Mouse (Mus musculus) adrenal gland, adult 8-10 months (tissue): ENCODE data around the gene Vmn1r67. TPM values are rescaled to one million over a fixed set of nuclear protein-coding genes. Genes with fewer than 3 reads are reported as not detected.
A peak's percentile ranks its signal among the peaks of the same experiment; 100 is the strongest.

ENCODE experiments used
- DNase-seq: peaks from one replicate; pipeline ENCODE4 v3.0.0; 2022
- total RNA-seq, 4 experiments: library from RNA; stranded (reverse); gene quantifications; 2 replicates each; pipeline ENCODE4 v1.2.4; 2022

Gene Vmn1r67
- total RNA-seq, result not detected

DNA sequence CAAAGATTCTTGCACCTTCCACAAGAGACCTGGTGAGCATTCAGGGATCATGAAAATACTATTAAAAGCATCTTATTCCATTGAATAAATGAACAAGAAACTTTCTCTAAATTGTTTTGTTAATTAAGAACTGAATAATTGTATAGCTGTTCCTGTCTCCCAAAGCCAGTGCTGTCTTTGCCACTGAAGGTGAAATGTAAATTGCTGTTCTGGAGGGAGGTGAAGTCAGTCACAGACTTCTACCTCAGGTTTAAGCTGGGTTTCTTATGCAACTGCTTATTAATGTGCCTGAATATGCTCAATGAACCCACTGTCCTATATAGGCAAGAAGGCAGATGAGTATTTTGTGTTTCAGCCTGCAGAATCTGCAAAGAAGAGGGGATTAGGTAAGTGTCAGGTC, at the start of gene Vmn1r67:
Gene Vmn1r67, plus strand, starts transcription at position 301 of the 400 bp plus-strand sequence.
- DNase-seq, result no peak

DNA sequence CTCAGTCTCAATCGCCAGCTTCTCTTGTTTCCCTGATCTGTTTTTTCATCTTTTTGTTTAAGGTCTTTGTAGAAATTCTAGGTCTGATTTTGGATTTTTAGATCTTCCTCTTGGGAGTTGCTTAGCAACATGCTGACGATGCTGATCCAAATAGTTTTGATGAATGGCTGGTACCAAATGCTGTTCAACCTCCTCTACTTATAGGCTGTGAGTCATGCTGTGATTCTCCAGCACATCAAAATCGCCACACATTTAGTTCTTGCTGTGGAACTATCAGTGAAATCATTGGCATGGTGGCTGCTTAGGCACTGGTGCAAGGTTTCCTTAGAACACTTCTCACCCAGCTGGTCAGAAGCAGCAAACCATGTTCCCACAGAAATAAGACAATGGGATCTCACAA, 15.0 kb downstream of the Vmn1r67 start:
- no peak for DNase-seq

DNA sequence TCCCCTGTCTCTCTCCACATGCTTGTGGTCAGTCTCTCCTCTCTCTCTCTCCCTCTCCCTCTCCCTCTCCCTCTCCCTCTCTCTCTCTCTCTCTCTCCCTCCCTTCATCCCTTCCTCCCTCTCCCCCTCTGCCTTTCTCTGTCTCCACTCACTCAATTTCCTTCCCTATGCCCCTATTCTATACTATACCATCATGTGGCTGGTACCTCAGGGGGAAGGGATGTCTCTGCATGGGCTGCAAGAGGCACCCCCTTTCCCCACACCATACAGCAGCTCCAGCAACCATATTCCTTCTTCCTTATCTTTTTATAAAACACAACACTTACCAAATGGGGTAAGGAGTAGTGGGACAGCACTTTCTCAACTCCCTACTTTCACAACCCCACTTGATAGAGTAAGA, 36.7 kb downstream of the Vmn1r67 start:
- no peak for DNase-seq

DNA sequence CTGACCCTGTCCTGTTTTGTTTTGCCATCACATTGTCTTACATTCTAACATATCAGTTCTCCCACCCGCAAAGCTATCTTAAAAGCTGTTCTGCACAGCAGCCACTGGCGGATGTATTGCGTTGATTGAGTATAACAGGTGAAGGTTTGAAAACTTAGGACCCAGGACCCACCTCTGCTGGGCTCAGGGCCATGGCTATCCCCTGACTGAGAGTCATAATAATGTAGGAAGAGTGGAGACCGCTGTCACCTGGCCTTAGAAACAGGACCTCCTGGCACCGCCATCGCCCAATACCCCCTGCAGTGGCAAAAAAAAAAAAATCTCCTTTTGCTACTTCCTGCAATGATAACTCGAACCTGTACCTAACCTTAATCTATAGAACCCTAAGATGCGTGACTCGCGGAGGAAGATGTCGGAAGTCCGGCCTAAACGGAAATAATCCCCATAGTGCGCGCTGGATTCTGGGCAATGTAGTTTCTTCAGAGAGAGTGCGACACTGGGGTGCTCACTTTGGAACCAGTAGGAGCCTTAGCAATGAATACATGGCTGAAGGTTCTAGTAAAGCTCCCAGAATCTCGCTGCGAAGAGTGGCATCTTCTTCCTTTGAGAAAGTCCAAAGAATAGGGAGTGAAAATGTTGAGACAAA, 37.6 kb downstream of the Vmn1r67 start:
- no peak for DNase-seq

DNA sequence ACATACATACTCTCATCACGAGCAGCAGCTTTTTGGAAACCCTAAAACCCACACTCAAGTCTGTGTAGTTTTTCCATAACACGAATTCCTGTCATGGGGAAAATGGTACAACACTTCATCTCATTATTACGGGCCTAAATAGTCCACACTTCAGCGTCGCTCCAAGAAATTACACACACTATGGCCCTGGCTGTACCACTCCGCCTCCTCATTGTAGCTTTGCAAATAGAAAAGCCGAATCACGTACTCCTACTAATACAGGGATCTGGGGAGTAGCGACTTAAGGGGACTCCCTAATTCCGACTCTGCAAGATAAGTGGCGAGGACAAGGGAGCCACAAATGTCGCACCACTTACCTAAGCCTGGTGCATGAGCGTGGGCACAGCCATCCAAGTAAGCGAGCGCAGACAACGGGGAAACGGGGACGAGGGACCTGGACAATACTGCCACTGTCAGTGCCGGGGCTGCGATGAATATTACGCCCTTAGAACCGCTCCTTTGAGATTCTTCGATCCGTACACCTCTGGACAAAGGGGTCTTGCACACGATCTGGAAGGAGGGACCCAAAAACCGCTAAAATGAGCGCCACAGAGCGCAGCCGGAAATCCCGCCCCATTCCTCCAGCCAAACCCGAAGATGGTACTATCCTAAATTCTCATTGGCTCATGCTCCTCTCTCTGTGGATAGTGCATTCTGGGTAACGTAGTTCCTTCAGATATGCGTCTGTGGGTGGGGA, 51.8 kb downstream of the Vmn1r67 start, which contains the start of gene Zik1:
Gene Zik1, minus strand, starts transcription at position 609 of the 736 bp plus-strand sequence.
- DNase-seq, result peak; percentile 29

DNA sequence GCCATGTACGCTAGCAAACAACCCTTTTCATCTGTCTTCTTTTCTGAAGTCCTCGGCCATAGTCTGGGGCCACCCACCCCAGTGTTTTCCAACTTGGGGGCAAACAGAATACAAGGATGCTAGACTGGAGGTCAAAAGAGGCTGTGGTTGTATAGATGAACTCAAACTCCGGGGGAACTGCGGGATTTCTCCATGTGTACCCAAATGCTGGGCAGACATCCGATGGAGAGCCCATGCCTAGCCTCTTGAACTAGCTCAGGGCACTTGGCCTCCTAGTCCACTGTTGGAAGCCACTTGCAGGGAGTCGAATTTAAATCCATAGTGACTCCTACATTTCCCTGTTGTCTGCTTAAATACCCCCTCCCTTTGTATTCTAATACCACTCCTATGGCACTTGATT, 52.4 kb downstream of the Vmn1r67 start:
- DNase-seq, result no peak

Other genes with a start within 250 kb of the Vmn1r67 start
- gene Vmn1r66, start 165.3 kb upstream of the Vmn1r67 start, total RNA-seq, result not detected
- 1 to 10 TPM; 2.6 to 5.8 (median 3.6) TPM for gene Zik1, start 52.1 kb downstream of the Vmn1r67 start, total RNA-seq
- not detected for gene Vmn1r68, start 115.2 kb downstream of the Vmn1r67 start, total RNA-seq
- gene Vmn1r69, start 170.3 kb downstream of the Vmn1r67 start, total RNA-seq, result not detected
- gene Vmn1r70, start 188.2 kb downstream of the Vmn1r67 start, total RNA-seq, result not detected
- gene Nlrp4b, start 244.5 kb downstream of the Vmn1r67 start, total RNA-seq, result not detected